Mouse (Mus musculus) lung, embryonic 16.5 days (tissue): Measurements from ENCODE around the gene Tunar. TPM values are rescaled to one million over a fixed set of nuclear protein-coding genes. Genes with fewer than 3 reads are reported as not detected.

Source experiments
- ATAC-seq: fragments of 200-750 bp; cut with Nextera tagmentation; 2 replicates; pipeline ENCODE4 v1.8.0; 2017; ENCODE audit warnings: low read depth, mild to moderate bottlenecking, moderate library complexity
- H3K27ac ChIP-seq: fragments of 300-500 bp; sonication (generic); 2 replicates; pipeline ENCODE4 v1.5.1; 2014; ENCODE audit warnings: mild to moderate bottlenecking, control low read depth, low read length
- H3K27me3 ChIP-seq: fragments of 300-500 bp; sonication (generic); 2 replicates; pipeline ENCODE4 v1.6.1; 2014; ENCODE audit warnings: low read depth, low read length, mixed read lengths; ENCODE audit not compliant: control insufficient read depth, insufficient read depth
- H3K36me3 ChIP-seq: fragments of 300-500 bp; sonication (generic); 2 replicates; pipeline ENCODE4 v1.6.1; 2014; ENCODE audit warnings: low read length; ENCODE audit not compliant: control insufficient read depth, insufficient read depth
- H3K4me1 ChIP-seq: fragments of 300-500 bp; sonication (generic); replicated peaks from 2 replicates; pipeline ENCODE4 v1.6.1; 2014; ENCODE audit warnings: low read length, mixed read lengths; ENCODE audit not compliant: control insufficient read depth, insufficient read depth
- H3K4me2 ChIP-seq: fragments of 300-500 bp; sonication (generic); 2 replicates; pipeline ENCODE4 v1.6.1; 2014; ENCODE audit warnings: low read depth, low read length, control low read depth
- H3K4me3 ChIP-seq: fragments of 300-500 bp; sonication (generic); 2 replicates; pipeline ENCODE4 v1.5.1; 2014; ENCODE audit warnings: mild to moderate bottlenecking, low read length, control low read depth
- H3K9ac ChIP-seq: fragments of 300-500 bp; sonication (generic); 2 replicates; pipeline ENCODE4 v1.6.1; 2014; ENCODE audit warnings: low read length, control low read depth
- H3K9me3 ChIP-seq: fragments of 300-500 bp; sonication (generic); 2 replicates; pipeline ENCODE4 v1.6.1; 2016; ENCODE audit warnings: low read length; ENCODE audit not compliant: control insufficient read depth
- WGBS: fragments of 180-500 bp; shearing (Covaris S2); extraction: QIAGEN DNeasy Blood & Tissue Kit; methylation state at CpG from one replicate; pipeline ENCODE4 v1.1.7; 2014; 5-methylcytosine and 5-hydroxymethylcytosine counted together
- polyA plus RNA-seq: library from polyadenylated mRNA; unstranded; fragments of >200 nt; fragmentation: Nextera tagmentation; extraction: Ambion mirVana; gene quantifications from 2 replicates; pipeline ENCODE4 v1.2.1, GENCODE M21; 2015

Gene Tunar
- polyA plus RNA-seq, 1 experiment from 2014 or later = 0.16 TPM

DNA sequence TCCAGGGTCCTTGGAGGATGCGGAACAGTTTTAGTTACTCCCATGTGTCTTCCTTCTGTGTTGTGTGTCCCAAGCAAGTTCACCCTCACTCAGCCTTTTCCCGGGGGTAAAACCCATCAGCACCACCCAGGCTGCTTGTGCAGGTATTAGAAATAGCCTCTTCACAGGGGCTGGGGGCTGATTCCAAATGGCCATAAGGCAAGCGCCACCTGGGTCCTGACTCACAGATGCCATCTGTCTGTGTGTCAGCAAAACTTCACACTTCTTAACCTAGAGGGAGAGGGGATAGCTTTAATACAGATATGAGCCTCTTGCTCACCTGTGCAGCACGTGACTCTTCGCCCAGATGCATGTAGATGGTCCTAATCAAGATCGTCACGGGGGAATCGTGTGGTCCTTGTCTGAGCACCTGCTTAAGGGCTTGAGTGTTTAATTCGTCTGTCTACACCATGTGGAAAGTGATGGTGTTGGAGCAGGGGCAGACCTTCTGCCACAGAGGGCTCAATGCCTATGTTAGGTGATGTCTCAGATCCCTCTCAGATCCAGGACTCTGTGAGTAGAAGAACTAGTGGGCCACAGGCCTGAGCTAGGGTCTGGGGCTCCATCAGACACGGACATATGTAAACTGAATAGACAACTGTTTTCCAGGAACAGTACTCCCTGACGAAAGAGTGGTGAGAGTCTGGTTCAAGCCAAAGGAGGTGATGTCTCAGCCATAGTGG is 4.7 kb downstream of the Tunar start:
- H3K36me3 ChIP-seq = no peaks in the 10 kb centered on the region
- H3K4me1 ChIP-seq = peaks cover 6% of the 10 kb centered on the region
- no peak overlapping the region for H3K4me2 ChIP-seq
- H3K9me3 ChIP-seq = no peaks in the 10 kb centered on the region
- peaks cover 37% of the 10 kb centered on the region for H3K27me3 ChIP-seq
- 68% methylated on average over 11 of the region's 11 CpGs for WGBS
- no peak overlapping the region for H3K9ac ChIP-seq
- H3K4me3 ChIP-seq = no peak overlapping the region
- no peak for ATAC-seq
- H3K27ac ChIP-seq = no peak overlapping the region

DNA sequence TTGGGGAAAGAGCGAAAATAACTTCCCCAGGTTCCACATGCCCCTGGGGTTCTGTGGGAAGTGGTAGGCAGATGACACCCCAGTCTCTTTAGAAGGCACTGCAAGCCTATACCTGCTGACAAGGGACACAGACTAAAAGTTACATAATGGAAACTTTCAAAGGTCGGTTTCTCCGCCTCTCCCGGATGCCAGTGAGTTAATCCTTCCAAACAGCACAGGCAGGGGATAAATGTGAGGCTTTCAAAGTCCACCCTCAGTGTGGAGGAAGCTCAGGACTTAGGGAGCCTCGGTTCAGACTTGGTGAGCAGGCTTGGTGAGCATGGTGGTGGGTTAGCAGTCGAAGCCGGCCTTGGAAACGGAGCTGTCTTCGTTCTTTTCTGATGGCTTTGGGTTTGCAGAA is 7.9 kb downstream of the Tunar start:
- H3K4me3 ChIP-seq = no peak overlapping the region
- H3K27me3 ChIP-seq = peaks cover 24% of the 10 kb centered on the region
- 52% methylated on average over 9 of the region's 9 CpGs for WGBS
- H3K9me3 ChIP-seq = no peaks in the 10 kb centered on the region
- no peaks in the 10 kb centered on the region for H3K36me3 ChIP-seq
- ATAC-seq = no peak
- no peak overlapping the region for H3K9ac ChIP-seq
- H3K4me1 ChIP-seq = peaks cover 6% of the 10 kb centered on the region; the same call in 1 of the 2 replicates
- H3K4me2 ChIP-seq = no peak overlapping the region
- H3K27ac ChIP-seq = no peak overlapping the region

DNA sequence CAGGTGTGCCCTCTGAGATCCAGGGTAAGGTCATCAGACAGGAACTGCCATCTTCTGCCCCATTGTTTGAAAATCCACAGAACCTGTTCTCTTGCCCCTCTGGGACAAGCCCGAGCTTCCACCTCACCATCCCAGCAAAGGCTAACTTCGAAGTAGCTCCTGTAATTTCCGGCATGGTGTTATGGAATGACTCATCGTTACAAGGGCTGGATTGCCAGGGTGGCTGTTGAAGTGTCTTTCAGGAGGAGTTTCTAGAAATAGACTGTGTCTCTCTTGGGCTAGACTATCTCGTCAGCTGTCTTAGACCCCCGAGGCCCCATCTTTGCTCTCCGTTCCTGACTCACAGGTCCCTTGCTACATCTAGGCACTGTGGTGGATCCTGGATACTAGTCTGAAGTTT is 10.8 kb downstream of the Tunar start:
- Histone ChIP-seq H3K4me1 (no peaks in the 10 kb centered on the region), H3K4me2 (no peak overlapping the region), H3K27me3 (peaks cover 4% of the 10 kb centered on the region; the same call in 1 of the 2 replicates), H3K9me3 (no peaks in the 10 kb centered on the region), H3K27ac (no peak overlapping the region), H3K4me3 (no peak overlapping the region), H3K9ac (no peak overlapping the region), H3K36me3 (no peaks in the 10 kb centered on the region)
- WGBS = 77% methylated on average over 7 of the region's 7 CpGs
- no peak for ATAC-seq

DNA sequence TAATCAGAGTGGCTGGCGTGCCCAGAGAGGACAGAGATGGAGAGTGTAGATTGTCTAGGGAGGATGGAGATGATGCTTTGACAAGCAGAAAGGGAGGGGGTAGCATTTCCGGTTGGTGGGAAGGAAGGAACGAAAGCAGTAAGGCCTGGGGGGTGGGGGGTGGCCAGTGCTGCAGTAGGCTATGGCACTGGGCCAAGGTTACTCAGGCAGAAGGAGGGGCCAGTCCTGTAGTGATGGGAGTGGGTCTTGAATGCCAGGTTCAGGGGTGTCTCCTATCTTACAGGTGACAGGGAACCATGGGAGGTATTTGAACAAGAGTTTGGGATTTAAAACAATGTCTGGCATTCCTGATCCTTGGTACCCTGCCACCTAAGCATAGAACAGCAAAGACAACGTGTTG is 13.2 kb downstream of the Tunar start:
- no peak for ATAC-seq
- WGBS = 36% methylated on average over 4 of the region's 4 CpGs
- H3K4me3 ChIP-seq = no peak overlapping the region
- H3K4me2 ChIP-seq = no peak overlapping the region
- no peaks in the 10 kb centered on the region for H3K9me3 ChIP-seq
- H3K27ac ChIP-seq = no peak overlapping the region
- H3K4me1 ChIP-seq = no peaks in the 10 kb centered on the region
- no peaks in the 10 kb centered on the region for H3K36me3 ChIP-seq
- no peaks in the 10 kb centered on the region; the same call in 1 of the 2 replicates for H3K27me3 ChIP-seq
- H3K9ac ChIP-seq = no peak overlapping the region

DNA sequence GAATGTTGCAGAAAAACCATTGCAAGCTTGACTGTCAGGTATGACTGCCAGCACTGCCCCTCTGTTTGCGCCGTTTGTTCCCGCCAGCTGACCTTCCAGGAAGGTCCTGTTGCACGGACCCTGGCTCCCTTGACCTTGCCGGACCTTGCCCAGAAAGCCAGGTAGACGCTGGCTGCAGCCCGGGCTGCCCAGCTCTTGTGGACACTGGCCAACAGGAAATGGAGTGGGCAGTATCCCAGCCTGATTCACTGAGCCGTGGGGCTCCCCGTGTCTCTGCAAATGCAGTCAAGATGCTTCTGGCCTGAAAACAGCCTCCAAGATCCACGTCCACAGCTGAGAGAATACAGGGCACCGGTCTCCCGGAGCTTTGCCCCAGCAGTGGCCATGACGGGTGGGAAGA is 13.6 kb downstream of the Tunar start:
- H3K4me1 ChIP-seq = no peaks in the 10 kb centered on the region
- no peak overlapping the region for H3K9ac ChIP-seq
- H3K27ac ChIP-seq = no peak overlapping the region
- no peak for ATAC-seq
- 71% methylated on average over 13 of the region's 13 CpGs for WGBS
- no peaks in the 10 kb centered on the region for H3K36me3 ChIP-seq
- H3K9me3 ChIP-seq = no peaks in the 10 kb centered on the region
- H3K4me2 ChIP-seq = no peak overlapping the region
- no peak overlapping the region for H3K4me3 ChIP-seq
- H3K27me3 ChIP-seq = no peaks in the 10 kb centered on the region; the same call in 1 of the 2 replicates

DNA sequence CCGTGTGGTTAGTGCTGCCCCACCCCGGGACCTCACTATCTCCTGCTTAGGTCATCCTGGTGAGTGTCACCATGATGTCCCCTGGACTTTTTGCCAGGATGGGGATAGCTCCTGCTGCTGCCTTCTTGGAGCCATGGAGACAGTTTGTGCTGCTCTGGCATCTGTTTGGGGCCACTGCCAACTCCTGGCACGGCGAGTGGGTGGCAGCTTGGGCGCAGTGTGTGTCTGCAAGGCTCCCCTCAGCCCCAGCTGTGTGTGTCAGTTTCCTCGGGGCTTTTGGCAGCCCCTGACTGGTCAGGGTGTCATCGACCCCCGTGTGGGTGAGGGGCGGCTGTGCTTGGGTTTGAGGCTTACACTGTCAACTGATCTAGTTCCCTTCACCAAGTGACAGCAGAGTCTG is 20.6 kb downstream of the Tunar start:
- WGBS = 63% methylated on average over 9 of the region's 9 CpGs
- no peaks in the 10 kb centered on the region for H3K36me3 ChIP-seq
- no peaks in the 10 kb centered on the region for H3K4me1 ChIP-seq
- no peaks in the 10 kb centered on the region for H3K9me3 ChIP-seq
- H3K9ac ChIP-seq = no peak overlapping the region
- no peaks in the 10 kb centered on the region for H3K27me3 ChIP-seq
- no peak overlapping the region for H3K4me3 ChIP-seq
- ATAC-seq = no peak
- no peak overlapping the region for H3K4me2 ChIP-seq
- no peak overlapping the region for H3K27ac ChIP-seq

DNA sequence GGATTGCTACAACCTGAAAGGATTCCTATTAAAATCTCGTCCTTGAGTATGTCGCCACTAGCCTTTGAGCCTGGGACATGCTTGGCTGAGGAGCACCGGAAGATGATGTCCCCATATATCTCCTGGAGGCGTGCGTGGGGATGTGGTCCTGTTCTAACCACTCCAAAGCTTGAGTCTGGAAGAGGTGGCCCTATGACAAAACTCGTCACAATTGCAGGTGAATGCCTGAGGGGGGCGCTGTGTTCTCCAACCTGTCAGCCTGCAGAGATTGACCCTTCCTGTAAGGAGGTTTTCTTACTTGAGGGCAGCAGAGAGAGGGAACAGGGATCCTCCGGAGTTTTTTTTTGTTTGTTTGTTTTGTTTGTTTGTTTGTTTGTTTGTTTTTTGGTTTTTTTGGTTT is 21.1 kb downstream of the Tunar start:
- Histone ChIP-seq H3K4me2 (no peak overlapping the region), H3K4me1 (no peaks in the 10 kb centered on the region), H3K9me3 (no peaks in the 10 kb centered on the region), H3K4me3 (no peak overlapping the region), H3K36me3 (no peaks in the 10 kb centered on the region), H3K27ac (no peak overlapping the region), H3K9ac (no peak overlapping the region), H3K27me3 (no peaks in the 10 kb centered on the region)
- 80% methylated on average over 8 of the region's 8 CpGs for WGBS
- no peak for ATAC-seq

DNA sequence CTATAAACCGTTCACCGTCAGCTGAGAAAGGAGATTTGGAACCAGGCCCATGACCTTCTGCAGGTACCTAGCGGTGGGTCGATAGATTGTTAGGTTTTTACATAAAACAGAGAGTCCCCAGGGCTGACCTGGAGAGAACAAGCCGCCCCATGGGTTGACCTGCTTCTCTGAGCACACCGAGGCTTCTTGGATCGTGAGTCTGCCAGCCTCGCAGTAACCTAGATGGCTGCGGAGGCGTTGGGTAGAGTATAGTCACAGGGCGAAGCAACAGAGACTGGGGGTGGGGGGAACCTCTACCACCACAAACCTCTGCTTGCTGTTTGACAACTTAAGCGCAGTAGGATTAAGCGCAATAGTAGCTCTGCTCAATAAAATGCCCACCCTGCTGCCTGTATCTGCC is 23.1 kb downstream of the Tunar start:
- Histone ChIP-seq H3K9ac (no peak overlapping the region), H3K36me3 (no peaks in the 10 kb centered on the region), H3K27me3 (no peaks in the 10 kb centered on the region), H3K27ac (no peak overlapping the region), H3K4me1 (no peaks in the 10 kb centered on the region), H3K9me3 (no peaks in the 10 kb centered on the region), H3K4me2 (no peak overlapping the region), H3K4me3 (no peak overlapping the region)
- 90% methylated on average over 13 of the region's 13 CpGs for WGBS
- ATAC-seq = no peak

DNA sequence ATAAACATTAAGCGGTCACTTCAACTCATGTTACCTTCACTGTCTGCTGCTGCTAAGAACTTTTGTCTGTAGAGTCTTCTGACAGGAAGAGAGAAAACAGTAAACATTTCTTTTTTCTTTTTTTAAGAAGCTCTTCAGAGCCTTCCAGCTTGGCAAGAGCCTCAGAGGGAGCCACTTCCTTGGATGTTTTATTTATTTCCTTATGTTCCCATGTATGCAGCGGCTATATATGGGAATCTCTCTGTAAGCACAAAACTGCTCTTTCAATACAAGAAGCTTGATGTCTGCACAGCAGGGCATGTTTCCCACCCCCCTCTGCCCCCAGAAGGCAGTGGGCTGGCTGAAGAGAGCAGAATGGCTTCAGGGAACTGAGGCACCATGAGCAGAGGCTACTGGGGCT is 30.0 kb downstream of the Tunar start:
- Histone ChIP-seq H3K9me3 (no peaks in the 10 kb centered on the region), H3K4me1 (no peaks in the 10 kb centered on the region), H3K27ac (peak overlapping the region; percentile 39), H3K9ac (no peak overlapping the region), H3K4me3 (no peak overlapping the region), H3K27me3 (no peaks in the 10 kb centered on the region), H3K4me2 (no peak overlapping the region), H3K36me3 (no peaks in the 10 kb centered on the region)
- ATAC-seq = peak; percentile 74
- 37% methylated on average over 2 of the region's 2 CpGs for WGBS

DNA sequence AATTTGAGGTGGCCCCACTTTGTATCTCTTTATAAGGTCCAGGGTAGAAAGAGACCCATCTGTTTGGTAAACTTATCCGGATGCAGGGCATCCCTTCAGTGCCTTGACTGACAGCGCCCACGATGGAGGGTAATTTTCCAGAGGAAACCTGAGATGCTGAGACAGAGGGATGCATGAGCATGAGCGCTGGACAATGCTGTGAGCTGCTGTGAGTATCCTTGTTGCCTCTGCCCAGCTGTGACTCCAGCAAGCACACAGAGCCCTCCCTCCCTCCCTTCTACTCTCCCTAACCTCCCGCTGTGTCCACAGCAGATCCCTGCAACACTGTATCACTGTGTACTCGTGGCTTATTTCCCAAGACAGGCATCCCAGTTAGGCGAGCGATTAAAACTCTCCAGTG is 40.9 kb downstream of the Tunar start:
- WGBS = 63% methylated on average over 8 of the region's 8 CpGs
- Histone ChIP-seq H3K4me1 (no peaks in the 10 kb centered on the region), H3K27me3 (no peaks in the 10 kb centered on the region), H3K4me3 (no peak overlapping the region), H3K4me2 (no peak overlapping the region), H3K36me3 (no peaks in the 10 kb centered on the region), H3K27ac (no peak overlapping the region), H3K9me3 (no peaks in the 10 kb centered on the region), H3K9ac (no peak overlapping the region)
- no peak for ATAC-seq
